Mouse (Mus musculus) lung, embryonic 15.5 days (tissue): ENCODE results near the gene Cdc27. TPM values are rescaled to one million over a fixed set of nuclear protein-coding genes. Genes with fewer than 3 reads are reported as not detected.
"Not testable (repeated sequence)": the region's sequence is repeated elsewhere in the genome, so short reads cannot be mapped to it uniquely, and the experiment has no call there.

Experiments used
- ATAC-seq: fragments of 200-750 bp; cut with Nextera tagmentation; 2 replicates; pipeline ENCODE4 v1.8.0; 2017; ENCODE audit warnings: moderate number of reproducible peaks, borderline replicate concordance; ENCODE audit not compliant: low FRiP score, low TSS enrichment; ENCODE audit errors: extremely low read depth
- H3K27ac ChIP-seq: fragments of 300-500 bp; sonication (generic); 2 replicates; pipeline ENCODE4 v1.5.1; 2015; ENCODE audit warnings: moderate library complexity, mild to moderate bottlenecking, inconsistent platforms
- H3K27me3 ChIP-seq: fragments of 300-500 bp; sonication (generic); 2 replicates; pipeline ENCODE4 v1.6.1; 2015; ENCODE audit warnings: inconsistent platforms
- H3K36me3 ChIP-seq: fragments of 300-500 bp; sonication (generic); 2 replicates; pipeline ENCODE4 v1.6.1; 2015; ENCODE audit warnings: inconsistent platforms
- H3K4me1 ChIP-seq: fragments of 300-500 bp; sonication (generic); 2 replicates; pipeline ENCODE4 v1.6.1; 2015; ENCODE audit warnings: inconsistent platforms
- H3K4me2 ChIP-seq: fragments of 300-500 bp; sonication (generic); 2 replicates; pipeline ENCODE4 v1.6.1; 2015; ENCODE audit warnings: inconsistent platforms, mild to moderate bottlenecking, moderate library complexity
- H3K4me3 ChIP-seq: fragments of 300-500 bp; sonication (generic); 2 replicates; pipeline ENCODE4 v1.5.1; 2015; ENCODE audit warnings: mild to moderate bottlenecking, inconsistent platforms
- H3K9ac ChIP-seq: fragments of 300-500 bp; sonication (generic); 2 replicates; pipeline ENCODE4 v1.6.1; 2015; ENCODE audit warnings: inconsistent platforms
- H3K9me3 ChIP-seq: fragments of 300-500 bp; sonication (generic); 2 replicates; pipeline ENCODE4 v1.6.1; 2016; ENCODE audit warnings: inconsistent platforms
- WGBS: fragments of 180-500 bp; shearing (Covaris S2); methylation state at CpG from one replicate; pipeline ENCODE4 v1.1.7; 2015; 5-methylcytosine and 5-hydroxymethylcytosine counted together
- polyA plus RNA-seq: library from polyadenylated mRNA; unstranded; fragments of >200 nt; fragmentation: Nextera tagmentation; extraction: Ambion mirVana; gene quantifications from 2 replicates; pipeline ENCODE4 v1.2.1, GENCODE M21; 2015

Cdc27 gene
- polyA plus RNA-seq, 1 experiment from 2014 or later: 40.5 TPM

- ATAC-seq: no peak
- Histone ChIP-seq H3K4me2 (no peak overlapping the region), H3K27ac (no peak overlapping the region), H3K4me1 (peaks cover 21% of the 10 kb centered on the region; the same call in 1 of the 2 replicates), H3K9ac (no peak overlapping the region), H3K4me3 (no peak overlapping the region), H3K9me3 (no peaks in the 10 kb centered on the region), H3K27me3 (no peaks in the 10 kb centered on the region), H3K36me3 (no peaks in the 10 kb centered on the region)
- WGBS: 62% methylated on average over 9 of the region's 9 CpGs
These were observed 17.3 kb upstream of the Cdc27 start for GRCm38 (mm10) chr11:104567736-104568135.

DNA sequence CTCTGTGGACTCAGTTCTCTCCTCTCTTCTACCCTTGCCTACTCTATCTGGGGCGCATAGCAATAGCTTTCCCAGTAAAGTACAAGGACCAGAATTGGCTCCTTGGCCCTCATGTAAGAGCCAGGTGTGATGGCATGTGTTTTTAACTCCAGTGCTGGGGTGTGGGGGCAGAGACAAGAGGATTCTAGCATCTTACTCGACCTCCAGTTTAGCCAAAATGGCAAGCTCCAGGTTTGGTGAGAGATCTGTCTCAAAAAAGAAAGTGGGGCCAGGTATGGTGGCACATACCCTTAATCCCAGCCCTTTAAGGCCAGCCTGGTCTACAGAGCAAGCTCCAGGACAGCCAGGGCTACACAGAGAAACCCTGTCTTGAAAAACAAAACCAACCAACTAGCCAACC, 16.4 kb upstream of the Cdc27 start:
- WGBS: 77% methylated on average over 2 of the region's 2 CpGs
- no peak overlapping the region for H3K27ac ChIP-seq

GRCm38 (mm10) chr11:104566097-104566496, 15.7 kb upstream of the Cdc27 start:
- Histone ChIP-seq H3K9ac (no peak overlapping the region), H3K9me3 (no peaks in the 10 kb centered on the region), H3K36me3 (no peaks in the 10 kb centered on the region), H3K4me1 (peaks cover 8% of the 10 kb centered on the region; the same call in 1 of the 2 replicates), H3K4me3 (no peak overlapping the region), H3K27ac (no peak overlapping the region), H3K27me3 (no peaks in the 10 kb centered on the region), H3K4me2 (no peak overlapping the region)
- no peak for ATAC-seq
- WGBS: 84% methylated on average over 6 of the region's 6 CpGs

More for the DNA sequence above, 16.4 kb upstream of the Cdc27 start:
- no peak for ATAC-seq
- Histone ChIP-seq H3K9me3 (no peaks in the 10 kb centered on the region), H3K9ac (no peak overlapping the region), H3K36me3 (no peaks in the 10 kb centered on the region), H3K4me2 (no peak overlapping the region), H3K4me3 (no peak overlapping the region), H3K27me3 (no peaks in the 10 kb centered on the region), H3K4me1 (peaks cover 13% of the 10 kb centered on the region; the same call in 1 of the 2 replicates)

DNA sequence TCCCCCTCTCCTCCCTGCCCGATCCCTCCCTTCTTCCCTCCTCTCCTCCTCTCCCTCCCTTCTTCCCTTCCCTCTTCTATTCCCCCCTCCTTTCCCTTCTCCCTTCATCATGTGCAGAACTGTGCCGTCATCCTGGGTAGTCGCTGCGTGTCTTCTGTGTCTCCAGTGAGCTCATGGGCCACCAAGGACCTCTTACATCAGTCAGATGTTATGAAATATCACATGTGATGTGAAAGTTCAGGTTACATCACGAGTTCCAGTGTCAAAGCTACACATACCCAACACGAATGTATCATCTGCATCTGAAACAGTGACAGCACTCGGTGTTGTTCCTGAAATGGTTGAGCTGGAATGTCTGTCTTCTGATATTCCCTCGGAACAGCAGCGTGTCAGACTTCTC, 14.8 kb upstream of the Cdc27 start:
- no peak for ATAC-seq
- Histone ChIP-seq H3K9ac (no peak overlapping the region), H3K9me3 (no peaks in the 10 kb centered on the region), H3K4me3 (no peak overlapping the region), H3K4me2 (no peak overlapping the region), H3K4me1 (peaks cover 8% of the 10 kb centered on the region; the same call in 1 of the 2 replicates), H3K27ac (no peak overlapping the region), H3K36me3 (no peaks in the 10 kb centered on the region), H3K27me3 (no peaks in the 10 kb centered on the region)
- 64% methylated on average over 9 of the region's 9 CpGs for WGBS

DNA sequence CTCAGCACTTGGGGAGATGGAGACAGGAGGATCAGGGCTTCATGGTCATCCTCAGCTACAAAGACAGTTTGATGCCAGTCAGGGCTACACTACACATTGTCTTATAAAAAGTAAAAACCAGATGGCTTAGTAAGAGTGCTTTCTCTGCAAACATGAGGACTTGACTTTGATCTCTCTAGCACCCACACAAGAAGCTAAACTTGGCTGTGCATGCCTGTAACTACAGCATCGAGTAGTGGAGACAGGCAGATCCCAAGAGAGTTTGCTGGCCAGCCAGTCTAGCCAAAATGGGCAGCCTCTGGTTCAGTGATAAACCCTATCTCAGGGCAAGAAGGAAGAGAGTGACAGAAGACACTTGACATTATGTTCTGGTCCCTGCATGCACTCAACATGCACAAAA, 13.1 kb upstream of the Cdc27 start:
- peaks cover 4% of the 10 kb centered on the region; the same call in 1 of the 2 replicates for H3K4me1 ChIP-seq
- no peak overlapping the region for H3K4me2 ChIP-seq
- H3K4me3 ChIP-seq: no peak overlapping the region
- H3K9me3 ChIP-seq: no peaks in the 10 kb centered on the region
- no peak for ATAC-seq
- no peak overlapping the region for H3K27ac ChIP-seq
- no peaks in the 10 kb centered on the region for H3K36me3 ChIP-seq
- no peaks in the 10 kb centered on the region for H3K27me3 ChIP-seq
- no peak overlapping the region for H3K9ac ChIP-seq
- 44% methylated on average over 1 of the region's 1 CpGs for WGBS

GRCm38 (mm10) chr11:104560971-104561370, 10.6 kb upstream of the Cdc27 start:
- Histone ChIP-seq H3K27me3 (no peaks in the 10 kb centered on the region), H3K4me1 (no peaks in the 10 kb centered on the region), H3K4me2 (no peak overlapping the region), H3K9me3 (no peaks in the 10 kb centered on the region), H3K9ac (no peak overlapping the region), H3K36me3 (no peaks in the 10 kb centered on the region), H3K4me3 (no peak overlapping the region), H3K27ac (no peak overlapping the region)
- ATAC-seq: no peak
- 28% methylated on average over 2 of the region's 2 CpGs for WGBS

- H3K9me3 ChIP-seq: no peaks in the 10 kb centered on the region
- H3K27me3 ChIP-seq: no peaks in the 10 kb centered on the region
- H3K4me2 ChIP-seq: no peak overlapping the region
- no peak for ATAC-seq
- H3K36me3 ChIP-seq: no peaks in the 10 kb centered on the region
- 59% methylated on average over 4 of the region's 4 CpGs for WGBS
- no peak overlapping the region for H3K4me3 ChIP-seq
- H3K4me1 ChIP-seq: no peaks in the 10 kb centered on the region
- no peak overlapping the region for H3K9ac ChIP-seq
- H3K27ac ChIP-seq: no peak overlapping the region
These were observed 8.4 kb upstream of the Cdc27 start for GRCm38 (mm10) chr11:104558651-104559403.

GRCm38 (mm10) chr11:104558065-104558464, 7.6 kb upstream of the Cdc27 start:
- H3K4me2 ChIP-seq: no peak overlapping the region
- H3K4me1 ChIP-seq: no peaks in the 10 kb centered on the region
- H3K27ac ChIP-seq: no peak overlapping the region
- H3K9ac ChIP-seq: no peak overlapping the region
- no peaks in the 10 kb centered on the region for H3K36me3 ChIP-seq
- WGBS: 54% methylated on average over 4 of the region's 4 CpGs
- H3K4me3 ChIP-seq: no peak overlapping the region
- ATAC-seq: no peak
- H3K9me3 ChIP-seq: no peaks in the 10 kb centered on the region
- no peaks in the 10 kb centered on the region for H3K27me3 ChIP-seq

DNA sequence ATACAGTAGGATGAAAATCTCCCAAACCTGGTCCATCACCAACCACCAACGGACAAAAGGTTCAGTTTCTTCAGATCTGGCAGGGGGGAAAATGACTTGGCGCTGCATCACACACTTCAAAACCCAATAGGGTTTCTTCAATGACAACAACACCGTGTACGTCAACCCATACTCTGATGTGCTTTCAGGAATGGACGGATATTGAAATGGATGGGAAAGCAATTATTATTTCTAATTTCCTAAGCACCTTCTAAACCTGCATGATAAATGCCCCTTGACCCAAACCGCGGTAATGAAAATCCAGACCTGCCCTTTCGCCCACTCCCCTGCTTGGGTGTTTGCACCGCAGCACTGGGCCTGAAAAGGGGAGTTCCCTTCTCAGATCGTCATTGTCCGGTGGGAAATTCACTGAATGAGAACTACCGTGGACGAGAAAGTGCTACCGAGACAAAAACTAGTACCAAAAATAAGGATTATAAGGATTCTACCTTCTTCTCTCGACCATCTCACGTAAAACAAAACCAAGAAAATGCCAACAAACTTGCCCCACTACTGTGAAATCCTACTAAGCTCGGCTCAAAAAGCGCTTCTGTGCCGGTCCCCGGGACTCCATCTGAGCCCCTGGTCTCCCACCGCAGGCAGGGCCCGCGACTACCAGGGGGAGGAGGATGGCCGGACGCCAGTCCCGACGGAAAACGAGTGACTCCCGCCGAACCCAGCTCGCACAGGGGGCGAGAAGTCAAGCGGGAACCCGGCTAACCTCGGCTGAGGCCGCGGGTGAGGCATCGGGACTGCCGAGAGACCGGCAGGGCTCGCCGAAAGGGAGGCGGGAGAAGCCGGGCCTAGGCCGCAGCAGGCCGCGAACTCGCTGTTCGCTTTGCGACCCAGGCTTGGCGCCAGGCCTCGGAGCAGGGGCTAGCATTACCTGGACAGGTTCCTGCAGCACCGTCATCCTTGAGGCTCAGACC, 698 bp downstream of the Cdc27 start:
- H3K27ac ChIP-seq: peak overlapping the region; percentile 90
- H3K36me3 ChIP-seq: no peaks in the 10 kb centered on the region
- H3K4me2 ChIP-seq: peak overlapping the region; percentile 70
- peak; percentile 81 for ATAC-seq
- H3K4me1 ChIP-seq: peaks cover 15% of the 10 kb centered on the region
- H3K9me3 ChIP-seq: no peaks in the 10 kb centered on the region
- peak overlapping the region; percentile 100 for H3K9ac ChIP-seq
- no peaks in the 10 kb centered on the region for H3K27me3 ChIP-seq
- under 1% methylated on average over 53 of the region's 53 CpGs for WGBS
- peak overlapping the region; percentile 89 for H3K4me3 ChIP-seq

DNA sequence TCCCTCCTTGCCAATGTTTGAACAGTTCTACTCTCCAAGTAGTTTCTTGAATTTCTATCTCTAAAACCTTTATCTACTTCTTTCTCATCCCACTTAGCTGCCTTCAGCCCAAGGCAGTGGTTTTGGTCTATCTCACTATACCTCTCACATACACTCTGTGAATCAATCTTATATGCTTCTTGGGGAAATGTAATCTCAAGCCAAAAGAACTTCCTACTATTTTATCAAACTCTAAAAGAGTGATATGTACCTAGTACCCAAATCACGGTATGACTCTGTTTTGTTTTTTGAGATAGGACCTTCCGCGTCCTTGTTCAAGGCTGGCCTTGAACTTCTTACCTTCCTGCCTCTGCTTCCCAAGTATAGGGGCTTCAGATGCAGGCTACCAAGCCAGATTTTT, 2.9 kb downstream of the Cdc27 start:
- 0 out of 2 replicates have a peak, but pooled peaks cover 3% of the 10 kb centered on the region for H3K36me3 ChIP-seq
- WGBS: 82% methylated on average over 3 of the region's 3 CpGs
- ATAC-seq: no peak
- H3K27ac ChIP-seq: no peak overlapping the region
- peaks cover 15% of the 10 kb centered on the region for H3K4me1 ChIP-seq
- no peak overlapping the region for H3K9ac ChIP-seq
- no peaks in the 10 kb centered on the region for H3K27me3 ChIP-seq
- H3K9me3 ChIP-seq: no peaks in the 10 kb centered on the region
- H3K4me3 ChIP-seq: no peak overlapping the region
- H3K4me2 ChIP-seq: no peak overlapping the region

- no peak overlapping the region for H3K4me3 ChIP-seq
- no peaks in the 10 kb centered on the region for H3K27me3 ChIP-seq
- H3K9ac ChIP-seq: no peak overlapping the region
- H3K4me2 ChIP-seq: no peak overlapping the region
- no peaks in the 10 kb centered on the region for H3K9me3 ChIP-seq
- peaks cover 13% of the 10 kb centered on the region for H3K4me1 ChIP-seq
- H3K27ac ChIP-seq: no peak overlapping the region
- H3K36me3 ChIP-seq: 0 out of 2 replicates have a peak, but pooled peaks cover 7% of the 10 kb centered on the region
- ATAC-seq: no peak
- WGBS: 54% methylated on average over 2 of the region's 2 CpGs
These were observed 5.9 kb downstream of the Cdc27 start for GRCm38 (mm10) chr11:104544507-104544906.

GRCm38 (mm10) chr11:104543337-104543736, 7.1 kb downstream of the Cdc27 start:
- H3K36me3 ChIP-seq, H3K27ac ChIP-seq, H3K9ac ChIP-seq, H3K4me3 ChIP-seq, H3K4me1 ChIP-seq, H3K27me3 ChIP-seq, H3K9me3 ChIP-seq, ATAC-seq, H3K4me2 ChIP-seq: not testable (repeated sequence)
- WGBS: 91% methylated on average over 2 of the region's 2 CpGs
